Mouse (Mus musculus) heart, embryonic 10.5 days (tissue): ENCODE results near the gene Klhl26. TPM values are rescaled to one million over a fixed set of nuclear protein-coding genes. Genes with fewer than 3 reads are reported as not detected.

Experiments
- DNase-seq: peaks from one replicate; pipeline ENCODE4 v3.0.0-alpha.2; 2017; ENCODE audit warnings: low spot score
- H3K27ac ChIP-seq: fragments of 300-500 bp; sonication (generic); 2 replicates; pipeline ENCODE4 v1.5.1; 2016; ENCODE audit warnings: mild to moderate bottlenecking
- H3K27me3 ChIP-seq: fragments of 300-500 bp; sonication (generic); 2 replicates; pipeline ENCODE4 v1.6.1; 2016; ENCODE audit warnings: mild to moderate bottlenecking; ENCODE audit not compliant: poor library complexity, insufficient read depth, severe bottlenecking
- H3K36me3 ChIP-seq: fragments of 300-500 bp; sonication (generic); 2 replicates; pipeline ENCODE4 v1.6.1; 2016; ENCODE audit warnings: mild to moderate bottlenecking, moderate library complexity
- H3K4me1 ChIP-seq: fragments of 300-500 bp; sonication (generic); 2 replicates; pipeline ENCODE4 v1.6.1; 2016; ENCODE audit warnings: mild to moderate bottlenecking
- H3K4me3 ChIP-seq: fragments of 300-500 bp; sonication (generic); 2 replicates; pipeline ENCODE4 v1.5.1; 2016; ENCODE audit warnings: mild to moderate bottlenecking, moderate library complexity
- H3K9me3 ChIP-seq: fragments of 300-500 bp; sonication (generic); 2 replicates; pipeline ENCODE4 v1.6.1; 2016; ENCODE audit warnings: mild to moderate bottlenecking, moderate library complexity
- WGBS: fragments of 180-500 bp; shearing (Covaris S2); methylation state at CpG from one replicate; pipeline ENCODE4 v1.1.7; 2016; 5-methylcytosine and 5-hydroxymethylcytosine counted together
- polyA plus RNA-seq: library from polyadenylated mRNA; unstranded; fragments of >200 nt; fragmentation: Nextera tagmentation; extraction: Ambion mirVana; gene quantifications from 2 replicates; pipeline ENCODE4 v1.2.1, GENCODE M21; 2016

Gene Klhl26
- polyA plus RNA-seq, 1 experiment from 2014 or later = 15.6 TPM

- Histone ChIP-seq H3K36me3 (no peaks in the 10 kb centered on the region), H3K27me3 (peaks cover 90% of the 10 kb centered on the region), H3K27ac (no peak overlapping the region), H3K4me1 (peaks cover 17% of the 10 kb centered on the region), H3K9me3 (no peaks in the 10 kb centered on the region), H3K4me3 (no peak overlapping the region)
- no peak for DNase-seq
- 44% methylated on average over 2 of the region's 2 CpGs for WGBS
Measured at GRCm38 (mm10) chr8:70482943-70483342, 6.2 kb upstream of the Klhl26 start.

- Histone ChIP-seq H3K36me3 (no peaks in the 10 kb centered on the region), H3K4me3 (no peak overlapping the region), H3K4me1 (peaks cover 18% of the 10 kb centered on the region), H3K27me3 (peaks cover 80% of the 10 kb centered on the region), H3K9me3 (no peaks in the 10 kb centered on the region), H3K27ac (no peak overlapping the region)
- 83% methylated on average over 3 of the region's 3 CpGs for WGBS
- no peak for DNase-seq
Measured at GRCm38 (mm10) chr8:70481908-70482307, 5.1 kb upstream of the Klhl26 start.

DNA sequence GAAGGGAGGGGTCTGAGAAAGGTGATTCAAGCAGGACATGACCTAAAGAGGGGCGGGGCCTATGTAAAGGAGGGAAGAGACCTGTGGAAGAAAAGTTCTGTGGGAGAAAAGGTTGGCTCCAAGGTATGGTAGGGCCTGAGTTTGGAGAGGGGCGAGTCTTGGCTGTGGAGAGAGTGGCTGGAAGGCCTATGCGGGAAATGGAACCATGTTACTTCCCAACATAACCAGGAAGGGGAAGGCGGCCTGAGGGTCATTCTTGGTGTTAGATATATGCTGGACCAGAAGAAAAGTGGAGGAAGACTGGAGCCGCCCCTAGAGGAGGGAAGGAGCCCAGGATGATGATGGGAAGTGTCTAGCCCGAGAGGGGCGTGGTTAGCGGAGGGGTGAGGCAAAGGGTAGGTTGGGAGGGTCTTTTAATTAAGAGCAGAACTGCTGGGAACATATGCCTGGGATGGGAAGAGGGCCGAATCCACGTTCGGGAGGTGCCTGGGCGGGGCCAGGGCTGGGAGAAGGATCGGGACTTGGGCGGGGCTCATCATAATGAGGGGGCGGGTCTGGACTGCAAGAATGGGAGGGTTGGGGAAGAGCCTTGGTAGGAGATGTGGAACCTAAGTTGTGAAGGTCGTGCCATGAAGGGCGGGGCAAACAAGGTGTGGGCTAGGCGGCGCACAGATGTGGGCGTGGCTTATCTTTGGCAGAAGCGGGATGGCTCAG lies 658 bp upstream of the Klhl26 start:
- H3K27ac ChIP-seq = peak overlapping the region; percentile 92
- DNase-seq = no peak
- H3K4me3 ChIP-seq = peak overlapping the region; percentile 88
- H3K27me3 ChIP-seq = peaks cover 35% of the 10 kb centered on the region
- 2% methylated on average over 21 of the region's 21 CpGs for WGBS
- H3K4me1 ChIP-seq = peaks cover 32% of the 10 kb centered on the region
- H3K36me3 ChIP-seq = 0 out of 2 replicates have a peak, but pooled peaks cover 3% of the 10 kb centered on the region
- no peaks in the 10 kb centered on the region for H3K9me3 ChIP-seq

- WGBS = 98% methylated on average over 7 of the region's 7 CpGs
- 0 out of 2 replicates have a peak, but pooled peaks cover 5% of the 10 kb centered on the region for H3K36me3 ChIP-seq
- peaks cover 55% of the 10 kb centered on the region for H3K4me1 ChIP-seq
- H3K9me3 ChIP-seq = no peaks in the 10 kb centered on the region
- no peak overlapping the region for H3K4me3 ChIP-seq
- no peaks in the 10 kb centered on the region for H3K27me3 ChIP-seq
- DNase-seq = no peak
- no peak overlapping the region for H3K27ac ChIP-seq
Measured at GRCm38 (mm10) chr8:70471856-70472255, 4.9 kb downstream of the Klhl26 start.

DNA sequence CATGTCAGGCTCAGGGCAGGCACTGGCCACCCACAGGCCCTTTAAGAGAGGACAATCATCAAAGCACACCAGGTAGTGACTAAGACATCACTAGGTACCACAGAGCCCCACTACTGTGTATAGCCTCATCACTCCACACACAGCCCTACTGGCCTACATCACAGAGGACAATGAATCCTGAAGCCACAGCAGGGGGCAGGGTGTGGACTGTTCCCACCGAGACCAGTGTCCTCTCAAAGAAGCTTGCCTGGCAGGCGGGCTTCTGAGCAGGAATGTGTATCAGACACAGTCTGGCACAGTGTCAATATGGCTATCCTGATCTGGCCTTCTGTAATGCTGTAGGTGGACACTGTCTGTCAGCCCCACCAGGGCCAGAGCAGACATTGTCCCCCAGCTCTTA lies 6.8 kb downstream of the Klhl26 start:
- peaks cover 46% of the 10 kb centered on the region for H3K4me1 ChIP-seq
- no peaks in the 10 kb centered on the region for H3K9me3 ChIP-seq
- peak overlapping the region; percentile 74 for H3K27ac ChIP-seq
- 31% methylated on average over 2 of the region's 2 CpGs for WGBS
- peaks cover 11% of the 10 kb centered on the region; the same call in 1 of the 2 replicates for H3K36me3 ChIP-seq
- no peak for DNase-seq
- H3K4me3 ChIP-seq = no peak overlapping the region
- no peaks in the 10 kb centered on the region for H3K27me3 ChIP-seq

GRCm38 (mm10) chr8:70469295-70469916 lies 7.4 kb downstream of the Klhl26 start:
- H3K4me3 ChIP-seq = no peak overlapping the region
- H3K36me3 ChIP-seq = peaks cover 11% of the 10 kb centered on the region; the same call in 1 of the 2 replicates
- no peaks in the 10 kb centered on the region for H3K27me3 ChIP-seq
- H3K9me3 ChIP-seq = no peaks in the 10 kb centered on the region
- H3K4me1 ChIP-seq = peaks cover 46% of the 10 kb centered on the region
- DNase-seq = no peak
- H3K27ac ChIP-seq = peak overlapping the region; percentile 74
- WGBS = 36% methylated on average over 10 of the region's 10 CpGs

- Histone ChIP-seq H3K27ac (peak overlapping the region; percentile 74), H3K27me3 (no peaks in the 10 kb centered on the region), H3K9me3 (no peaks in the 10 kb centered on the region), H3K4me3 (no peak overlapping the region), H3K36me3 (peaks cover 11% of the 10 kb centered on the region; the same call in 1 of the 2 replicates), H3K4me1 (peaks cover 51% of the 10 kb centered on the region)
- WGBS = 86% methylated on average over 4 of the region's 4 CpGs
- DNase-seq = no peak
Measured at GRCm38 (mm10) chr8:70468733-70469132, 8.0 kb downstream of the Klhl26 start.

DNA sequence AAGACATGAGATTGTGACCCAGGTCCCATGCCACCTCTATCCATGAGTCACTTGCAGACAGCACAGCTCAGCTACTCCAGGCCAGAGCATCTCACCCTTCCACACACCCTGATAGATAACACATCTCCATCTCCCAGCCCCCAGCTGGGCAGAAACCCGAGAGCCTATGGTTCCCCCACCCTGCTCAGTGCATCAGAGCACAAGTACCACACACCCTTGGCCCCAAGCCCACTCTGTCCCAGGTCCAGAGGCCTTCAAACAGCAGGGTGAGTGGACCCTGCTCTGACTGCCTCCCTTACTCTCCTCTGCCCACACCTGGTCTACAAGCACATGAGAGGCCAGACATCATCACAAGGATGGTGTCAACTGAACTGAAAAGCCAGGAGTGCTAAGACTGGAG lies 8.9 kb downstream of the Klhl26 start:
- Histone ChIP-seq H3K36me3 (peaks cover 11% of the 10 kb centered on the region; the same call in 1 of the 2 replicates), H3K4me1 (peaks cover 57% of the 10 kb centered on the region), H3K9me3 (no peaks in the 10 kb centered on the region), H3K27me3 (no peaks in the 10 kb centered on the region), H3K27ac (peak overlapping the region; percentile 23; the same call in 1 of the 2 replicates), H3K4me3 (no peak overlapping the region)
- DNase-seq = no peak
- 41% methylated on average over 1 of the region's 1 CpGs for WGBS

GRCm38 (mm10) chr8:70467229-70467725 lies 9.5 kb downstream of the Klhl26 start:
- DNase-seq = no peak
- Histone ChIP-seq H3K9me3 (no peaks in the 10 kb centered on the region), H3K27ac (peak overlapping the region; percentile 38; the same call in 1 of the 2 replicates), H3K4me3 (no peak overlapping the region), H3K27me3 (no peaks in the 10 kb centered on the region), H3K36me3 (peaks cover 11% of the 10 kb centered on the region; the same call in 1 of the 2 replicates), H3K4me1 (peaks cover 57% of the 10 kb centered on the region)
- 73% methylated on average over 5 of the region's 5 CpGs for WGBS

DNA sequence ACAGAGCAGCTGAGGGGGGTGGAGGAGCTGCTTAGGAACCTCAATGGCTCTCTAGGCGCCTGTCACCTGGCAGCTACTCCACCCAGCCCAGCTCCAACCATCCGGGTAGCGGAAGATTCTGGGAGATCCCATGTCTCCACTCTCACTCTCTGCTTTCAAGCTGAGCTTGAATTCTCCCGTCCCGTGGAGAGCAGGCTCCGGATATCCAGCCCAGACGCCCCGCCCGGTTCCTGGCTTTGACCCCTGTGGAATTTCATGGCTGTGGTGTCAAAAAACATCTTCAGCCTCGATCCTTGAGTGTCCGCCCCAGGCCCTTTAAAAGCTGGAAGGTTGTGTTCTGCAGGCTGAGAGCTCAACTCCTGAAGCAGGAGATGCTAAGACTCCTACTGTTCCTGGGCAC lies 10.0 kb downstream of the Klhl26 start:
- H3K9me3 ChIP-seq = no peaks in the 10 kb centered on the region
- WGBS = 58% methylated on average over 11 of the region's 11 CpGs
- peaks cover 11% of the 10 kb centered on the region; the same call in 1 of the 2 replicates for H3K36me3 ChIP-seq
- H3K27ac ChIP-seq = peak overlapping the region; percentile 38; the same call in 1 of the 2 replicates
- DNase-seq = no peak
- H3K4me1 ChIP-seq = peaks cover 61% of the 10 kb centered on the region
- H3K27me3 ChIP-seq = no peaks in the 10 kb centered on the region
- H3K4me3 ChIP-seq = no peak overlapping the region; the same call in 1 of the 2 replicates

DNA sequence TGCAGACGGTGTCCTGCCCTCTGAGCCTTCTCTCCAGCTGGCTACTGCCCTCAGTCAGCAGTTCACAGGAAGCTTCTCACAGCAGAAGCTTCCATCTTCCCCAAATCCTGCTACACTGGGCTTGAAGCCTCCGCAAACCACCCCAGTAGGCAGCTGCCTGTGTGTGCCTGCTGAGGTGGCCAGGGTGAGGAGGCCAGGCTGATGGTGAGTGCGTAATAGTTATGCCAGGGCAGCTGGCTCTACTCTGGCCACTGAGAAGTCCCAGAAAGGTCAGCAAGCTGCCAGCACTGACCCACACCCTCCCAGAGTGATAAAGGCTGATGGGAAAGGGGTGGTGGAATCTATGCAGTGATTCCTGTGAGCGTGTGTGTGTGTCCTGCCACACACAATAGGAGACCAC lies 10.5 kb downstream of the Klhl26 start:
- Histone ChIP-seq H3K36me3 (peaks cover 11% of the 10 kb centered on the region; the same call in 1 of the 2 replicates), H3K27ac (no peak overlapping the region), H3K27me3 (no peaks in the 10 kb centered on the region), H3K9me3 (no peaks in the 10 kb centered on the region), H3K4me1 (peaks cover 65% of the 10 kb centered on the region), H3K4me3 (no peak overlapping the region)
- DNase-seq = no peak
- WGBS = 78% methylated on average over 4 of the region's 4 CpGs

DNA sequence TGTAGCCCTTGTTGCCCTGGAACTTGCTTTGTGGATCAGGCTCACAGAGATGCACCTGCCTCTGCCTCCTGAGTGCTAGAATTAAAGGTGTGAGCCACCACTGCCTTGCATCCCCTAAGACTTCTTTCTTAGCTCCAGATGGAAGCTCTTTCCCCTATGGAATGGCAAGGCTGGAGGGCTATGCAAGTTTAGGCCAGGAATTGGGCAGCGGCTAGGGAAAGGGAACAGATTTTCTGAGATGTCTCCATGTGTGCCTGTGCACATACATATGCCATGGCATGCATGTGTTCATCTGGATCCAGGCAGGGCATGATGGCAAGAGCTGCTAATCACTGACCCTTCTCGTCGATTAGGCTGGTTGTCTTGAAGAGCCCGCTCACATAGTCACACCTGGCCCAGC lies 11.1 kb downstream of the Klhl26 start:
- H3K27me3 ChIP-seq = no peaks in the 10 kb centered on the region
- WGBS = 94% methylated on average over 4 of the region's 4 CpGs
- no peak for DNase-seq
- peaks cover 70% of the 10 kb centered on the region for H3K4me1 ChIP-seq
- H3K36me3 ChIP-seq = peaks cover 11% of the 10 kb centered on the region; the same call in 1 of the 2 replicates
- no peak overlapping the region for H3K27ac ChIP-seq
- H3K4me3 ChIP-seq = no peak overlapping the region
- H3K9me3 ChIP-seq = no peaks in the 10 kb centered on the region

DNA sequence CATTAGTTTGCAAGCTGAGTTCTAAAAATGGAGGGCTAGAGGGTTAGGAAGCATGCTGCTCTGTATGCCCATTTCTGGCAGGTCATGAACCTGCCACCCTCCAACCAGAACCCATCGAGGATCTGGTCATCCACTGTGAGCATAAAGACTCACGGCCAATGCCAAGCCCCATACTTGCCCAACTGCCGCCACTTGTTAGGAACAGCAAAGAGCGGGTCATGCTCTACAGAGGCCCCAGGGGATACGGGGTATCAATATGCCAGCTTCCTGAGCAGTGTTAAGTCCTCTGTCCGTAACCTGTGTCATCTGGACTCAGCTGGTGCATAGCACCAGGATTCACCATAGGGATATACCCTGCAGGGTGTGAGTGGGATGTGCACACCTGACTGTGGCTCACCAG lies 12.6 kb downstream of the Klhl26 start:
- peaks cover 64% of the 10 kb centered on the region for H3K4me1 ChIP-seq
- 89% methylated on average over 6 of the region's 6 CpGs for WGBS
- no peaks in the 10 kb centered on the region for H3K27me3 ChIP-seq
- H3K36me3 ChIP-seq = peaks cover 11% of the 10 kb centered on the region; the same call in 1 of the 2 replicates
- H3K4me3 ChIP-seq = no peak overlapping the region
- DNase-seq = no peak
- no peak overlapping the region for H3K27ac ChIP-seq
- no peaks in the 10 kb centered on the region for H3K9me3 ChIP-seq
